Mouse (Mus musculus) embryonic facial prominence, embryonic 10.5 days (tissue): ENCODE results near the gene Macrod1. TPM values are rescaled to one million over a fixed set of nuclear protein-coding genes. Genes with fewer than 3 reads are reported as not detected.

ENCODE experiments used
- DNase-seq: peaks from one replicate; pipeline ENCODE4 v3.0.0-alpha.2; 2017; ENCODE audit warnings: low spot score
- H3K27ac ChIP-seq: fragments of 300-500 bp; sonication (generic); replicated peaks from 2 replicates; pipeline ENCODE4 v1.5.1; 2016; ENCODE audit warnings: mild to moderate bottlenecking
- H3K27me3 ChIP-seq: fragments of 300-500 bp; sonication (generic); replicated peaks from 2 replicates; pipeline ENCODE4 v1.6.1; 2016; ENCODE audit warnings: low read depth, mild to moderate bottlenecking; ENCODE audit not compliant: poor library complexity, severe bottlenecking
- H3K36me3 ChIP-seq: fragments of 300-500 bp; sonication (generic); replicated peaks from 2 replicates; pipeline ENCODE4 v1.6.1; 2016; ENCODE audit warnings: mild to moderate bottlenecking, moderate library complexity
- H3K4me1 ChIP-seq: fragments of 300-500 bp; sonication (generic); 2 replicates; pipeline ENCODE4 v1.6.1; 2016
- H3K4me3 ChIP-seq: fragments of 300-500 bp; sonication (generic); 2 replicates; pipeline ENCODE4 v1.5.1; 2016; ENCODE audit warnings: mild to moderate bottlenecking, moderate library complexity
- H3K9me3 ChIP-seq: fragments of 300-500 bp; sonication (generic); 2 replicates; pipeline ENCODE4 v1.6.1; 2016; ENCODE audit warnings: mild to moderate bottlenecking
- WGBS: fragments of 180-500 bp; shearing (Covaris S2); methylation state at CpG from one replicate; pipeline ENCODE4 v1.1.7; 2016; 5-methylcytosine and 5-hydroxymethylcytosine counted together
- polyA plus RNA-seq: library from polyadenylated mRNA; unstranded; fragments of >200 nt; fragmentation: Nextera tagmentation; extraction: Ambion mirVana; gene quantifications from 2 replicates; pipeline ENCODE4 v1.2.1, GENCODE M21; 2016

Macrod1 gene
- polyA plus RNA-seq, 1 experiment from 2014 or later = 5.0 TPM

DNA sequence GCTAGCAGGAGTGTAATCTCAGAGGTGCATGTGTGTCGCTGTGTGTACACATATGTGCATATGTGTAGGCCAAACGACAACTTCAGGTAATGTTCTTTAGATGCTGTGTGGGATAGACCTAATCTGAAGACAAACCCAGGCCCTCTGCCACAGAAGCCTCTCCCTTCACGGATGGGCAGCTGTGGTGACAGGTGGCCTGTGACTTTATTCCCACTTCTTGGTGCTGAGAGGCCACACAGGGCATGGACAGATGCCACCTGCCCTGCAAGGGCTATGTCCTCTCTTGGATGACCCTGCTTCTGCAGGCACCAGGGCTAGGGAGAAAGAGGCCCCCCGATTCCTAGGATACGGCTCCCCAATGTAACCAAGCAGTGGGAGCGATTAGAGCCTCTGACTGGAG, 54.7 kb downstream of the Macrod1 start:
- H3K36me3 ChIP-seq = no peaks in the 10 kb centered on the region
- no peak overlapping the region for H3K4me3 ChIP-seq
- H3K4me1 ChIP-seq = peaks cover 70% of the 10 kb centered on the region
- H3K9me3 ChIP-seq = no peaks in the 10 kb centered on the region
- peaks cover 76% of the 10 kb centered on the region for H3K27me3 ChIP-seq
- WGBS = 91% methylated on average over 6 of the region's 6 CpGs
- DNase-seq = no peak
- peak overlapping the region; percentile 45; the same call in 1 of the 2 replicates for H3K27ac ChIP-seq

DNA sequence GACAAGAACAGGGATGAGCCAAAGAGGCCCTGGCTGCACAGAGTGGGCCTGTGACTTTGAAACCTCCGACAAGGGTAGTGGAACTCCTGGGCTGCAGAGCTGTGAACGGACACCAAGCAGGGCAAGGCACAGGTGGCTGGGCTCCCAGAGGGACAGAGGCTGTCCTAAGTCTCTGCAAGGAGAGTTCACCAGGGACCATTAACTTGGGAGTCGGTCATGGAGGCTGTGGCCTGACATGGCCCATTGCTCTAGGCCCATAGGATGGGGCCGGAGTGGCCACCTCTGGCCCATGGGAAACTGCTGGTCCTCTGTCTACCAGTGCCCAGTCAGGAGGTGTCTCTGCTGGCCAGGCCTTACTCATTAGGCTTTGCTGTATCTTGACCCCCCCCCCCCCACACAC, 55.1 kb downstream of the Macrod1 start:
- no peak for DNase-seq
- Histone ChIP-seq H3K27me3 (peaks cover 73% of the 10 kb centered on the region), H3K36me3 (no peaks in the 10 kb centered on the region), H3K9me3 (no peaks in the 10 kb centered on the region), H3K4me3 (no peak overlapping the region), H3K27ac (no peak overlapping the region), H3K4me1 (peaks cover 73% of the 10 kb centered on the region)
- 86% methylated on average over 4 of the region's 4 CpGs for WGBS

DNA sequence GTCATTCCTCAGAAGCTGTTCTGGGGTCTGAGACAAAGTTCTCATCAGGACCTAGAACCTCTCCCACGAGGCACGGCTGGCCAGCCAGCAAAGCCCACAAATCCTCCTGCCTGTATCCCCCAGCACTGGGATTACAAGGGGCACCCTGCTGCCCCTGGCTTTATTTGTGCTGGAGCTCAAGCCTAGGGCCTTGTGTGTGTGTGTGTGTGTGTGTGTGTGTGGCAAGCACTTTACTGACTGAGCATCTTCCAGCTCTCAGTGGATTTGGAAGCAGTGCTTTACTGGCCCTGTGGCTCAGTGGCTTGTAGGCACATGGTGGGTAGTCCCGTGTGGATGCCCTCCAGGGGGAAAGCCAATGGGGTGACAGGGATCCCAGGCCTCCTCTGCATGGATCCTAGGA, 56.0 kb downstream of the Macrod1 start:
- 22% methylated on average over 3 of the region's 3 CpGs for WGBS
- peaks cover 65% of the 10 kb centered on the region for H3K27me3 ChIP-seq
- peaks cover 76% of the 10 kb centered on the region for H3K4me1 ChIP-seq
- no peak for DNase-seq
- peak overlapping the region; percentile 49; the same call in 1 of the 2 replicates for H3K27ac ChIP-seq
- H3K9me3 ChIP-seq = no peaks in the 10 kb centered on the region
- H3K4me3 ChIP-seq = no peak overlapping the region
- H3K36me3 ChIP-seq = no peaks in the 10 kb centered on the region

DNA sequence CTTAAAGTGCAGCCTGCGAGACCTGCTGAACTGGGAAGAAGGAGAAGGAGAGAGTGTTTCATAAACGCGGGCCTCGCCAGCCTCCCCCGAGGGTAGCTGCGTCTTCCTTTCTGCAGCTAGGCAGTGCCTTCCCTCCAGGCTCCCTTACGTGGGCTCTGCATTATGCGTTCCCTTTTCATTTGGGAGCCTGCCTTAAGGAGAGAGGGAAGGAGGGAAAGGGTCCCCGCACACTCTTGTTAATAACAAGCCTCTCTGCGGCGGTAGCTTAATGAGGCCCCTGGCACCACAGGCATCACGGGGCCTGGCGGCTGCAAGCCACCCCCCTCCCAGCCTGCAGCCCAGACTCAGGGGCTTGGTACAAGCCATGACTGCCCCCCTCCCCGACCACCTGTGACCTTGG, 57.0 kb downstream of the Macrod1 start:
- H3K27me3 ChIP-seq = peaks cover 66% of the 10 kb centered on the region
- no peaks in the 10 kb centered on the region for H3K9me3 ChIP-seq
- DNase-seq = no peak
- 25% methylated on average over 14 of the region's 14 CpGs for WGBS
- peak overlapping the region; percentile 55 for H3K27ac ChIP-seq
- H3K4me3 ChIP-seq = no peak overlapping the region
- no peaks in the 10 kb centered on the region for H3K36me3 ChIP-seq
- H3K4me1 ChIP-seq = peaks cover 78% of the 10 kb centered on the region

DNA sequence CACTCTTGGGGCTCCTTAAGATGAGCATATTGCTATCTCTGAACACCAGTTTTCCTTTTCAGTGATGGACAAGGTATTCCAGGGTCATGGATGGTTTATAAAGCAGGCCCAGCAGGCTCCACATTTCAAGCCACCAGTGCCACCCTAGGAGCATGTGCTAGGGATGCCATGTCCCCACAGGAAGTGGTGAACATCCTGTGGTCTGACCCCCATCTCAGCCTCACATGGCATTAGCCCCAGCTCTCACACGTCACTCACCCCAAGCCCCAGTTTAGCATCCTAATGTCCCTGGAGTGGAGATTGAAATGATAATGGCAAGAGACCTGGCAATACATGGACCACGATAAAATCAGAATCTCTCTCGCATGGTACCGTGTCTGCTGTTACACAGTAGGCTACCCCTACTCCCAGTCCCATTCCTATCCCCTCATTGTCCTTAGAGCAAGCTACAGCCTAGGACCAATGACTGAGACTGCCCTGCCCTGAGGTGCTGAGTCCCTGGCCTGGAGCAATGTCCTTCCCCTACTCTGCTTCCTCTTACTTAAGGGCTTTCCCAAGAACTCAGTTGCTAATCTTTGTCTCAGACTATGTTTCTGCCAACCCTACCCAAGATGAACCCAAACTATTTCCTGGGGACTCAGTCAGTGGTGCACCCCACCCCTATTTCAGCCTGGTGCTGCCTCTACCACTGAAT, 59.6 kb downstream of the Macrod1 start:
- H3K36me3 ChIP-seq = no peaks in the 10 kb centered on the region
- 82% methylated on average over 4 of the region's 4 CpGs for WGBS
- no peaks in the 10 kb centered on the region for H3K9me3 ChIP-seq
- peaks cover 71% of the 10 kb centered on the region for H3K27me3 ChIP-seq
- no peak overlapping the region for H3K27ac ChIP-seq
- DNase-seq = no peak
- H3K4me3 ChIP-seq = no peak overlapping the region
- peaks cover 55% of the 10 kb centered on the region for H3K4me1 ChIP-seq

DNA sequence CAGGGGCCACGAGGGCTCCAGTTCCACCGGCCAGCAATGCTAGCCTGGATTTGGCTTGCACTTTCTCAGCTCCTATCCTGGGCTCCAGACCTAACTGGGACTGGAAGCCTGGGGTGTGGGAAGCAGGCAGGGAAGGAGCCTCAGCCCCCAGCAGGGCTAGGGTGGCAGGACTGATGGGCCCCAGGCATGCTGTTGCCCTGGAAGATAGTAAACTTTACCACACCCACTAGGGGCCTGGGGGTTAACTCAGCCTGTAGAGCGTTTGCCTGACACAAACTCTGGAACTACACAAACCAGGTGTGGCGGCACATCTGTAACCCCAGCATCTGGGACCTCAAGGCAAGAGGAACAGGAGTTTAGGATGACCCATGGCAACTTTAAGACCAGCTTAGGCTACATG, 60.5 kb downstream of the Macrod1 start:
- Histone ChIP-seq H3K36me3 (no peaks in the 10 kb centered on the region), H3K9me3 (no peaks in the 10 kb centered on the region), H3K4me1 (peaks cover 52% of the 10 kb centered on the region), H3K27me3 (peaks cover 72% of the 10 kb centered on the region), H3K4me3 (no peak overlapping the region), H3K27ac (0 out of 2 replicates have a peak overlapping the region, but pooled peaks have one; percentile 26)
- no peak for DNase-seq
- 58% methylated on average over 4 of the region's 4 CpGs for WGBS

DNA sequence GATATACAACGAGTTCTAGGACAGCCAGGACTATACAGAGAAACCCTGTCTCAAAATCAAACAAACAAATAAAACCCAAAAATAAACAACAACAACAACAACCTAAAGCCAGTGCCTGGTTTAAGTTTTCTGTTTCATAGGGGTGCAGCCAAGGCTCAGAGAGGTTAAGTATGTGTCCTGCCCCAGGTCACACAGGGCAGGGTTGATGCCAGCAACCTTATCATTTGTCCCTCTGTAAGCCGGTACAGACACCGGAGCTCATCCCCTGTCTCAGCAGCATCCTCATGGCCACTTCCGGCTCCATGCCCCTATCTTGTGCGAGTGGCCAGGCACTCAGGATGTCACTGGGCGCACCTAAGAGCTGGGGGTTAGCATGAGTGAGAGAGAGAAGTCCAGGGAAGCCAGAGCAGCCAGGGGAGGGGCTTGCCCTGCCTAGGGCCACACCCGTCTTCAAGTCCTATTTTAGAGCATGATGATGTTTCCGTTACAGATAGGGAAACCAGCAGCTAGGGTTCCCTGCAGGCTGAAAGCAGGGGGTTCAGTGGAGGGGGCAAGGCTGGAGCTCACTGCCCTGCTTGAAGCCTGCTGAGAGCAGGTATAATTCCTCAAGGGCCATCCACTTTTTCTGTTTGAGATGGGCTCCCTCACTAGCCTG, 61.2 kb downstream of the Macrod1 start:
- peaks cover 52% of the 10 kb centered on the region for H3K4me1 ChIP-seq
- 70% methylated on average over 8 of the region's 8 CpGs for WGBS
- H3K9me3 ChIP-seq = no peaks in the 10 kb centered on the region
- H3K27me3 ChIP-seq = peaks cover 75% of the 10 kb centered on the region
- no peaks in the 10 kb centered on the region for H3K36me3 ChIP-seq
- H3K27ac ChIP-seq = no peak overlapping the region
- DNase-seq = no peak
- no peak overlapping the region for H3K4me3 ChIP-seq

DNA sequence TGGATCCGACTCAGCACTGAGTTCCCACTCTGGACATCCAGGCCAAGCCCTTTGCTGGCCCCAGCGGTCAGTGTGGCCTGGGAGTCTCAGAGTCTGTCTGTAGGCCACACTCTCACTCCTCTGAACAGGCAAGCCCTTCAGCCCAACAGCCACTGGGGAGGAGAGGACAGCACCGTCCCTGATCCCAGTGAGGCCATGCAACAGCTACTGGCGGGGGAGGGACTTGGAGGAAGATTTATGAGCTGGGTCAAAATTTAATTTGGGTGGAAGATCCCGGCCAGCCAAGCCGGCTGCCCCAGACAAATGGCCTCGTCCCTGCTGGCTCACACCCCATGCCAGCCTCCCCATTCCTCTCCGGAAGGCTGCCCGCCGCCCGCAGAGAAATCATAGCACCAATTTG, 64.6 kb downstream of the Macrod1 start:
- Histone ChIP-seq H3K4me1 (peaks cover 28% of the 10 kb centered on the region), H3K9me3 (no peaks in the 10 kb centered on the region), H3K4me3 (no peak overlapping the region), H3K27ac (no peak overlapping the region; the same call in 1 of the 2 replicates), H3K27me3 (peaks cover 77% of the 10 kb centered on the region), H3K36me3 (no peaks in the 10 kb centered on the region)
- 79% methylated on average over 11 of the region's 11 CpGs for WGBS
- DNase-seq = no peak

DNA sequence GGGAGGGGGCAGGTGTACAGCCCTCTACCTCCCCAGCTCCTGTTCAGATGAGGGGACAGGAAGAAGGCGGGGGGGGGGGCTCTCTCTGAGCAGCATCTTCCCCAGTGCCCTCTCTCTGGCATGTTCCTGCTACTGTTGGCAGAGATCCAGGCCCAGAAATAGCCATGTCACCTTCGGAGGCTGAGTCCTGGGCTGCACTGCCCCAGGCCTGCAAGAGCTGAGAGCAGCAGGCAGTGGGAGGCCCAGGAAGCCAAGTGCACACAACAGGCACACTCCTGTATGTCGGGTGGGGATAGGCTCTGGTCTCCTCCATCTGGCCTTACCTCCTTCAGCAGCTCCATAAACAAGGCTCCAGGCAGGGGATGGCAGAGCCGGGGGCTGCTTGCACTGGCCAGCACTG, 65.7 kb downstream of the Macrod1 start:
- peak overlapping the region; percentile 48 for H3K27ac ChIP-seq

DNA sequence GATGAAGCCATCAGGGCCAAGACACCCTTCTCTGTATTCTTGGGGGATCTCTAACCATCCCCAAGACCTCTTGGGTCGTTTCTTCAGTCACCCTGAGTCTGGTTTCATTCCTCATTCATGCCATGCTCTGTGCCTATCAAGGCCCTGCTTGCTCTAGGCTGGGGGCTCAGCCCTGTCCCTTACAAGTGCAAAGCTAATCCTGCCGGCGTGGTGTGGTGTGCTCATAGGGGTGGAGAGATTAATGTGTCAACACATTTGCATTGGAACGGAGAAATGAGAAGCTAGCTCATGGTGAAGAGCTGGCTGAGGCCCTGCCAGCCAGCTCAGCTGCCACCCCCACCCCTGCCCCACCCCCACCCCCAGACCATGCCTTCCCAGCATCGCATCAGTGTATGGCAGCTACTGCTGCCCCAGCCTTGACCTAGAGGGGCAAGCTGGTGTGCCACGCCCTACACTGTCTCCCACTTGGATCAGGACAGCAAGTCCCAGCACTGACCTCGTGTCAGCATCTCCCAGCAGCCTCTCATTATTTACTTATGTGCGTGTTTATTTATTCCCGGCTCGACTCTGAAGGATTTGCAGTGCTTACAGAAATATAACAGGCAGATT, 66.2 kb downstream of the Macrod1 start:
- H3K27ac ChIP-seq = peak overlapping the region; percentile 48
- no peak for DNase-seq
- WGBS = 51% methylated on average over 10 of the region's 10 CpGs

More for the DNA sequence above, 65.7 kb downstream of the Macrod1 start:
- DNase-seq = no peak
- 62% methylated on average over 4 of the region's 4 CpGs for WGBS
- no peaks in the 10 kb centered on the region for H3K9me3 ChIP-seq
- no peak overlapping the region for H3K4me3 ChIP-seq
- no peaks in the 10 kb centered on the region for H3K36me3 ChIP-seq
- H3K27me3 ChIP-seq = peaks cover 85% of the 10 kb centered on the region
- peaks cover 25% of the 10 kb centered on the region for H3K4me1 ChIP-seq

DNA sequence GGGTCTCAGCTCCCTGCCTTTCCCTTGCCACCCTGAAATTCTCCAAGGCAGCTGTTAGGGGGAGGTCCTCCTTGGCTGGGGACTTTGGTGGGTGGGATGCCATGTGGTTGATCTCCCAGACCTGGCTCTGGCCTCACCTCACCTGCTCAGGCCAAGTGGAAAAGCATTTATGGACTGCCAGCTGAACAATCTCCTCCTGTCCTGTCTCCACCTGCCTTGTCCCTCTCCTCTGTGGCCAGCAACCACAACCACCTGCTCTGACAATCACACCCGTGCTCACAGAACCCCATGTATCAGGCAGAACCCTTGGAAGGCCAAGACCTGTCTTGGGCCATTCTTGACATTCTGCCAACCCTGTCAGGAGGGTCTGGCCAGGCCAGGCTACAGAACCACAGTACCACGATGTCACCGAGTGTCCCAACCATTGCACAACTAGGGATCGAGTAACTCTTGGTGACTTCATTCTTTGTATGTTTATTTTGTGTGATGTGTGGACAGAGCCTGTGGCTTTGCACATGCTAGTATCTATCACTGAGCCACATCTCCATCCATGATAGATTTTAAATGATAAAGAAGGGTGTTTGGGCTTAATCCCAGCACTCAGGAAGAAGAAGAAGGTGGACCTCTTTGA, 69.0 kb downstream of the Macrod1 start:
- 87% methylated on average over 4 of the region's 4 CpGs for WGBS

More for the DNA sequence above, 66.2 kb downstream of the Macrod1 start:
- Histone ChIP-seq H3K4me3 (no peak overlapping the region), H3K36me3 (no peaks in the 10 kb centered on the region), H3K4me1 (peaks cover 25% of the 10 kb centered on the region), H3K9me3 (no peaks in the 10 kb centered on the region), H3K27me3 (peaks cover 82% of the 10 kb centered on the region)

DNA sequence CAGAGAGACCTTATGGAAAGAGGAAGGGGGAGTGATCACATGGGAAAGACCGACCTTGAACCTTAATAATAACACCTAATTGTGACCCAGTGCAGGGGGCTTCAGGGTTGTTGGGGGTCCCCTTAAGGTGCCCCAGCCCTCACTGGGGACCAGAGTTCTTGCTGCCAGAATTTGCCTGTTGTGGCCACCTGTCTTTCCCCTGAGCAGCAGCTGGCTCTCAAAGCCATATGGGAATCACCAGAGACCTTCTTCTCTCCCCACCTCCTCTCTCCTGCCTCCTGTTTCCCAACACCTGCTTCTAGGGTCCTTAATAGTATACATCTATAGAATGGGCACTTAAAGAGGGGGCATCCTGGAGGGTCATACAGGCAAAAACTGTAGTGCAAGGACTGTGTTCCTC, 69.6 kb downstream of the Macrod1 start:
- Histone ChIP-seq H3K4me3 (no peak overlapping the region), H3K36me3 (no peaks in the 10 kb centered on the region), H3K27ac (no peak overlapping the region), H3K4me1 (peaks cover 55% of the 10 kb centered on the region), H3K27me3 (peaks cover 74% of the 10 kb centered on the region), H3K9me3 (no peaks in the 10 kb centered on the region)
- DNase-seq = no peak
- WGBS = 73% methylated on average over 1 of the region's 1 CpGs

More for the DNA sequence above, 69.0 kb downstream of the Macrod1 start:
- Histone ChIP-seq H3K27me3 (peaks cover 74% of the 10 kb centered on the region), H3K4me3 (no peak overlapping the region), H3K9me3 (no peaks in the 10 kb centered on the region), H3K4me1 (peaks cover 50% of the 10 kb centered on the region), H3K27ac (no peak overlapping the region), H3K36me3 (no peaks in the 10 kb centered on the region)
- DNase-seq = no peak
